Mouse (Mus musculus) C2C12 (cell line): ENCODE data around the gene Kdelc2. TPM values are rescaled to one million over a fixed set of nuclear protein-coding genes. Genes with fewer than 3 reads are reported as not detected.

Experiments
- H3K27me3 ChIP-seq: one replicate; pipeline ENCODE4 v1.6.1; 2011; ENCODE audit not compliant: control insufficient read depth, insufficient read depth, insufficient read length
- H3K36me3 ChIP-seq: one replicate; pipeline ENCODE4 v1.6.1; 2011; ENCODE audit not compliant: control insufficient read depth, insufficient read depth
- H3K4me3 ChIP-seq: one replicate; pipeline ENCODE4 v1.5.1; 2011; ENCODE audit warnings: mild to moderate bottlenecking, control low read depth; ENCODE audit not compliant: poor library complexity, insufficient read depth, severe bottlenecking
- H3K79me2 ChIP-seq: one replicate; pipeline ENCODE4 v1.6.1; 2011; ENCODE audit not compliant: control insufficient read depth, insufficient read depth
- H3K79me3 ChIP-seq: one replicate; pipeline ENCODE4 v1.6.1; 2011; ENCODE audit warnings: low read depth, control low read depth
- H3ac ChIP-seq: one replicate; pipeline ENCODE3; 2011; ENCODE audit warnings: low read depth; ENCODE audit not compliant: control insufficient read depth, insufficient read length
- CEBPB ChIP-seq: IDR thresholded peaks from one replicate; pipeline ENCODE4 v1.6.1; 2011; ENCODE audit warnings: low read depth, mild to moderate bottlenecking, control low read depth, moderate library complexity
- CTCF ChIP-seq: IDR thresholded peaks from one replicate; pipeline ENCODE4 v1.5.1; 2011; ENCODE audit not compliant: control insufficient read depth, insufficient read depth, insufficient read length
- FOSL1 ChIP-seq: IDR thresholded peaks from one replicate; pipeline ENCODE4 v1.8.0; 2011; ENCODE audit warnings: mild to moderate bottlenecking, low read length; ENCODE audit not compliant: poor library complexity, insufficient read depth, severe bottlenecking
- MAX ChIP-seq: IDR thresholded peaks from one replicate; pipeline ENCODE4 v1.6.1; 2011; ENCODE audit warnings: mild to moderate bottlenecking, control low read depth
- MYOD1 ChIP-seq: IDR thresholded peaks from one replicate; pipeline ENCODE4 v1.6.1; 2011; ENCODE audit warnings: low read depth; ENCODE audit not compliant: control insufficient read depth, insufficient read length
- MYOG ChIP-seq: IDR thresholded peaks from one replicate; pipeline ENCODE4 v1.6.1; 2011; ENCODE audit not compliant: control insufficient read depth, insufficient read length; ENCODE audit errors: extremely low read depth
- USF1 ChIP-seq: IDR thresholded peaks from one replicate; pipeline ENCODE4 v1.6.1; 2011; ENCODE audit warnings: low read depth, mild to moderate bottlenecking, control low read depth, moderate library complexity
- polyA plus RNA-seq: library from polyadenylated mRNA; unstranded; fragments of >200 nt; fragmentation: generic; extraction: Trizol; gene quantifications from one replicate; pipeline ENCODE4 v1.2.1, GENCODE M21; 2012; ENCODE audit warnings: missing spikeins

Gene Kdelc2
- polyA plus RNA-seq, 1 experiment: 5.2 TPM

GRCm38 (mm10) chr9:53402991-53403390 is 19.2 kb downstream of the Kdelc2 start:
- Histone ChIP-seq H3K27me3 (no peaks in the 10 kb centered on the region), H3ac (no peak overlapping the region), H3K79me2 (no peaks in the 10 kb centered on the region), H3K36me3 (peaks cover under 1% of the 10 kb centered on the region), H3K4me3 (no peak overlapping the region), H3K79me3 (no peaks in the 10 kb centered on the region)
- no peak for TF ChIP-seq MYOD1
- no peak for TF ChIP-seq FOSL1
- TF ChIP-seq CEBPB: no peak
- TF ChIP-seq CTCF: no peak
- TF ChIP-seq USF1: no peak
- no peak for TF ChIP-seq MYOG
- no peak for TF ChIP-seq MAX

- Histone ChIP-seq H3K79me3 (no peaks in the 10 kb centered on the region), H3ac (no peak overlapping the region), H3K4me3 (no peak overlapping the region), H3K36me3 (no peaks in the 10 kb centered on the region), H3K79me2 (no peaks in the 10 kb centered on the region), H3K27me3 (no peaks in the 10 kb centered on the region)
- TF ChIP-seq MYOD1 (no peak), CEBPB (no peak), MAX (no peak), MYOG (no peak), USF1 (no peak)
These were observed 20.4 kb downstream of the Kdelc2 start for GRCm38 (mm10) chr9:53404050-53404752.

- H3K4me3 ChIP-seq: no peak overlapping the region
- H3K79me3 ChIP-seq: no peaks in the 10 kb centered on the region
- H3K27me3 ChIP-seq: no peaks in the 10 kb centered on the region
- no peak for TF ChIP-seq MYOD1
- no peaks in the 10 kb centered on the region for H3K79me2 ChIP-seq
- no peak overlapping the region for H3ac ChIP-seq
- H3K36me3 ChIP-seq: no peaks in the 10 kb centered on the region
These were observed 21.2 kb downstream of the Kdelc2 start for GRCm38 (mm10) chr9:53404753-53405722.

- H3K27me3 ChIP-seq: no peaks in the 10 kb centered on the region
- no peaks in the 10 kb centered on the region for H3K79me3 ChIP-seq
- TF ChIP-seq CTCF (no peak), CEBPB (no peak)
- no peaks in the 10 kb centered on the region for H3K79me2 ChIP-seq
- no peak overlapping the region for H3K4me3 ChIP-seq
- no peak overlapping the region for H3ac ChIP-seq
- H3K36me3 ChIP-seq: no peaks in the 10 kb centered on the region
These were observed 24.7 kb downstream of the Kdelc2 start for GRCm38 (mm10) chr9:53408548-53408947.

GRCm38 (mm10) chr9:53408953-53409361 is 25.1 kb downstream of the Kdelc2 start:
- Histone ChIP-seq H3K79me2 (no peaks in the 10 kb centered on the region), H3K79me3 (no peaks in the 10 kb centered on the region), H3K4me3 (no peak overlapping the region), H3K27me3 (no peaks in the 10 kb centered on the region), H3K36me3 (no peaks in the 10 kb centered on the region), H3ac (no peak overlapping the region)
- no peak for TF ChIP-seq FOSL1
- no peak for TF ChIP-seq MAX
- no peak for TF ChIP-seq CEBPB
- TF ChIP-seq CTCF: no peak
- TF ChIP-seq USF1: no peak
- no peak for TF ChIP-seq MYOD1
- TF ChIP-seq MYOG: no peak

- Histone ChIP-seq H3K4me3 (no peak overlapping the region), H3ac (no peak overlapping the region), H3K27me3 (no peaks in the 10 kb centered on the region), H3K79me2 (no peaks in the 10 kb centered on the region), H3K79me3 (no peaks in the 10 kb centered on the region), H3K36me3 (no peaks in the 10 kb centered on the region)
- TF ChIP-seq MYOG (no peak), USF1 (no peak), CEBPB (no peak), CTCF (no peak), MAX (no peak), FOSL1 (no peak), MYOD1 (no peak)
These were observed 25.6 kb downstream of the Kdelc2 start for GRCm38 (mm10) chr9:53409427-53409826.
